Mouse (Mus musculus) brain, adult 2 months (tissue): ENCODE data around the gene 1700034J05Rik.

Experiments
- DNase-seq: peaks from one replicate; pipeline ENCODE4 v3.0.0; 2011; ENCODE audit warnings: low read depth, low spot score

The 1700034J05Rik gene

DNA sequence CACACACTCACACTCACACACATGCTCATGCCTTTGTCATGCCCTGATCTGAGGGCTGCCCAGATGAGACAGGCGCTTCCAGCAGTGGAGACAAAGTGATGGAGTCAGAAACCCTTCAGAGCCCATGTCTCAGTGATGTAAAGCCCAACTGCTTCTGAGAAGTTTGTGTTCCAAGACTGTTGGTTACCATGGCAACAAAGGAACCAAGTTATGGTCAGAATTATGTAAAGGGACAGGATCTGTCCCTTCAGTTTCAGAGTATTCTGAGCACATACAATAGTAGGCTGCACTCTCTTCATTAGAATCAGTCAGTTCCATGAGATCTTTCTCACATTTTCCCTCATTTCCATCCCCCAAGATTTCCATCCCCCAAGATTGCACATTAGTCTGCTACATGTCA is at the start of gene 1700034J05Rik:
Gene 1700034J05Rik, minus strand, starts transcription at position 165 of the 400 bp plus-strand sequence.
- DNase-seq, result peak; percentile 73

DNA sequence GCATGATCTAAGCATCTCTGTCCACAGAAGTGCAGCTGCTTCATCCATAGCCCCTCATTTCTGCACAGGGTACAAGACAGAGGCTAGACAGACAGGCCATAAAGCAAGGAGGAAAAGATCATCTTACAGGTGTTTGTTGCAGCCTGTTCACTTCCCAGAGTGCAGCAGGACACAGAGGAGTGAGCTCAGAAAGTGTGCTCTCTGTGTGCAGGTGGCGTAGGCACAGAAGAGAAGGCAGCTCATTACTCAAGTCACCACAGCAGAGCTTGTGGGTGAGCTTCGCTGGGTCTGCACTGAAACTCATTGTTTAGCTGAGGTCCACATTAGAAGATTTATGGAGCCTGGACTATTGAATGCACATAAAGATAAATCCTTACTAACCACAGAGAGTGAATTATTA is 45.5 kb upstream of the 1700034J05Rik start:
- DNase-seq, result peak; percentile 58

DNA sequence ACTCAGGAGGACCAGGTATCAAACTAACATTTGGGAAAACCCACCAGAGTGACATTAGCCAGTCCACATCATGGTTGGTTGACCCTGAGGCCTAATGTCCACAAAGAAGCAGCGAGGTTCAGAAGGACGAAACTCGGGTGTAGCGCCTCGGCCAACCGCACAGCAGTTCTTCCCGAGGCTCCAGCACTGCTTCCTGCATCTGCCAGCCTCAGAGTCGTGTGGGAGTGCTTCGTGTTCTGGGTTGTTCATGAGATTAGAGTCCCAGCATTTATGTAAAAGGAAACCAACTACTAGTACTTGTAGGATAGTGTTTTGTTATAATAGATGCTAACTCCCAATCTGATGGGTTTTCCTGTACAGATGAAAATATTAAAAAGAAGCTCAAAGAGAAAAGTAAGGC is 45.1 kb upstream of the 1700034J05Rik start:
- peak; percentile 78 for DNase-seq

DNA sequence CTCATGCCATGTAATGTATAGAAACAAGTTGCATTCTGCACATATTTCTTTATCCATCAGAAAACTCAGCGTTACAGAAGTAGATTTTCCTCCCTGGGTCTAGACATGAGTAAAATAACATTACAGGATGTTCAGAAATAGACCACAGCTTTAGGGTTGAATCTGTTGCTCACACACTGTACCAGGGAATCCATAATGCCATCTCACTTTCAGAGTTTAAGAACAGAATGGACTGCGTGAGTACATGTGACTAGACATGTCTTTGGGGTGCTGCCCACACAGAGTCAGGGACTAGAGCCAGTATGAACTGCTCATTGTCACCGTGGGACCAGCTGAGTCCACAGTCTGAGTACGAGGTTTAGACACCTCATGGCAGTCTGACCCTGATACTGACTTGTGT is 44.5 kb upstream of the 1700034J05Rik start:
- peak; percentile 34 for DNase-seq

DNA sequence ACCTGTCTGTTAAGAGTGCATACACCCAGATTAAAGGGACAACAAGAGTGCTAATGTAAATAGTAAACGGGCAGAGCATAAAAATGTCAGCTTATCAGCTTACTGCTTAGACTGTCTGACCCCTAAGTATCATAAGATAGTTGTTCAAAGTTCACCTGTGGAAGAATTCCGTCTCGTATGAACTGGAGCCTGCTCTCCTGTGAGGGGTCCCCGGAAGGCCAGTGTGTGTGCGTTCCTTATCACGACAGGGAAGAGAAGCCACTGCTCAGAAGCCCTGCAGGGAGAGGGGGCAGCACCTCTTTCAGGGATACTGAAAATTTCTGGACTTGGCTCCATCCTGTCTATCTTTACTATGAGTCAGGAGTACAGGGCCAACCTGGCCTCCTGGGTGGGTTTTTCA is 42.8 kb upstream of the 1700034J05Rik start:
- no peak for DNase-seq

DNA sequence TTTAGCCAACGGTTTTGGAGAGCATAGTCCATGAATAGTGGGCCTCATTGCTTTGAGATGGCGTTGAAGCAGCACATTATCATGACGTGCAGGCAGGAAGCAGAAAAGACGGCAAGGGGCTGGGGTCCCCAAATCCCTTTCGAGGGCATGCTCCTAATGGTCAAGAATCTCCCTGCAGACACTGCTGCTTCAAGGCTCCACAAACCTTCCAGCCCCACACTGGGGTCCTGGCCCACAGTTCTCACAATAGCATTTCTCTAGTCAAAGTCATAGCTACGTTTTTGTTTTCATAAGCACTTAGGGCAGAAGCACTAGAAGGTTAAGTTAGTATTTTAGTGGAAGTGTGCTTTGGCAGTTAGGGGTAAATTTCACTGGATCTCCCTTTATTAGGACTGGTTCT is 41.7 kb upstream of the 1700034J05Rik start:
- no peak for DNase-seq

DNA sequence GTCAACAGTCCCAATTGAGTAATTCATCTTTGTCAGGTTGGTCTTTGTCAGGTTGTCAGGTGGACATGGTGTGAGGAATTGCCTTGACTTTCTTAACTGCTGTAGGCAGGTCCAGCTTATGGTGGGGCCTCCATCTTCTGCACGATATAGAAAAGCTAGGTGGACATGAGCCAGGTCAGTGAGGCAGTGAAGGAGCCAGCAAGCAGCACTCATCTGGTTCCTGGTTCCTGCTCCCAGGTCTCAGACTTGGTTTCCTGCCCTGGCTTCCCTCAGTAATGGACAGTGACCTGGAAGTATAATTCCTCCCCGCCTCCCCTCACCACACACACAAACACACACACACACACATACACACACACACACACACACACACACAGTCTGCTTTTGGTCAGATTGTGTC is 41.2 kb upstream of the 1700034J05Rik start:
- no peak for DNase-seq

DNA sequence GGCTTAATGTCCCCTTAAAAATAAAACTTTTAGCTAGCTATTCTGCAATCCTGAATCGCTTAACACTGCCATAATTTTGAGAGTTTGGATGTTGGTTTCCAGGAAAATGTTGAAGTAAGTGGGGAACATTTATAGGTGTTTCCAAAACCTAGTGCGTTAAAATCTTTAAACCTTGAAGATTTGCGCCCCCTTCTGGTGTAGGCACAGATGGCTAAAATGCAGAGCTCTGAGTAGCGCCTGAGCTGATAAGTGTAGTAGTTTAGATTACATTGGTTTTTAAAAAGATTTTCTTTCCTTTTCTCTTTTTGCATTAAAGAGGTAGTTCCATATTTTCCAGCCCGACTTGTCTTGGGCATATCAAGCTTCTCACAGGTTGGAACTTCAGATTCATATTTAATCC is 40.0 kb upstream of the 1700034J05Rik start:
- peak; percentile 71 for DNase-seq

DNA sequence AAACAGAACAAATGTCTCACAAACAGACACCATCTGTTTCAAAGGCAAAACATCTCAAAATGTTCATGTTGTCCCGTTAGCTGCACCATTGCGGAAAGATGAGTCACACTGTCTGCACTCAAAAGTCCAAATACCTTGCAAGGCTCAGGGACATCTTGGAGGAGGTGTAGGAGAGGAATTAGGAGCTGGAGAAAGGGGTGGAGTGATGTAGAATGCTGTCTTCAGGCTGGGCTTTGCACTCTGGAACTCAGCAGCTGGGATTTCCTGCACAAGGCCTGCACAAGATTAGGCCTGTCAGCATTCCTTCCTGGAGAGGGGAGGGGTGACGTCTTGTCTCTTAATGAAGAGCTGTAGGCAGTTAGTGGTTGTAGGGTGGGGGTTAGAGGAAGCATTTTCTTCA is 30.3 kb upstream of the 1700034J05Rik start:
- peak; percentile 85 for DNase-seq

DNA sequence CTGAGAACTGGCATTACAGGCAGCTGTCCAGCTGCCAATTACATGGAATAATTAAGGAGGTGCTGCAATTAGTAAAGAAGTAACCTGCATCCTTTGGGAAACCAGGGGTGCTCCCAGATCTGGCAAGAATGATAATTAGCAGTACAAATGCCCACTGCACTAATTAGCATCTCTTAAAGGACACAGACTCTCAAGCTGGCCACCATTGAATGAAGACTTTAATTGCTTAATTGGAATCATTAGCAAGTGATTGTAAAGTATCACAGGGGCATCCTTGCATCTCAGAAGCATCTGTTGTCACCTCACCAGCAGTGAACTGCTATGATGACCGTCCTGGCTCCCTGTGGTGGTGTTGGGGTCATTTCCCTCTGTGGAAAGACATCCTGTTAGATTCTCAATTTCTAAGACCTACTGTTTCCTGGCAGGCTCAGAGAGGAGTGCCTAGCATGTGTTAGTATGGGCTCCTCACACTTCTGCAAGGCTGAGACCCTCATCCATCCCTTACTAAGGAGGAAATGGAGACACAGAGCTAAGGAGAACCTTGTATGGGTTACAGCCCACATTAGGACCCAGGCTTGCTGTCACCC is 27.1 kb upstream of the 1700034J05Rik start:
- DNase-seq, result no peak

DNA sequence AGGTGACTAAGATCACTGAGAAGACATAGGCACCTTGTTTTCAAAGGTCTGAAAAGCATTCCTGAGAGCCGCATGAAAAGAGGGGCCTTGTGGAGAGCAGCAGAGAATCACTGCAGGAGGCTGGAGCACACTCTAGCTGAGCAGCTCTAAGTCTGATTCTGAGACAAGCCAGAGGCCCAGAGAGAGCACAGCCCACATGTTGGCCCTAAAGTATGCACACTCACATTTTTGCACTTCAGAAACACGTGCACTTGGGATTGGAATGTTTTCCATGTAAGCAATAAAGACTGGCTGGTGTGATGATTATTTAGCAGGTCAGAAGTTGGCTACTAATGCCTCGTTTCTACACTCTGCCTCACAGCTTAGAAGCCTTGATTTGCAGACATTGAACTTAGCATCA is 25.7 kb upstream of the 1700034J05Rik start:
- DNase-seq, result no peak

DNA sequence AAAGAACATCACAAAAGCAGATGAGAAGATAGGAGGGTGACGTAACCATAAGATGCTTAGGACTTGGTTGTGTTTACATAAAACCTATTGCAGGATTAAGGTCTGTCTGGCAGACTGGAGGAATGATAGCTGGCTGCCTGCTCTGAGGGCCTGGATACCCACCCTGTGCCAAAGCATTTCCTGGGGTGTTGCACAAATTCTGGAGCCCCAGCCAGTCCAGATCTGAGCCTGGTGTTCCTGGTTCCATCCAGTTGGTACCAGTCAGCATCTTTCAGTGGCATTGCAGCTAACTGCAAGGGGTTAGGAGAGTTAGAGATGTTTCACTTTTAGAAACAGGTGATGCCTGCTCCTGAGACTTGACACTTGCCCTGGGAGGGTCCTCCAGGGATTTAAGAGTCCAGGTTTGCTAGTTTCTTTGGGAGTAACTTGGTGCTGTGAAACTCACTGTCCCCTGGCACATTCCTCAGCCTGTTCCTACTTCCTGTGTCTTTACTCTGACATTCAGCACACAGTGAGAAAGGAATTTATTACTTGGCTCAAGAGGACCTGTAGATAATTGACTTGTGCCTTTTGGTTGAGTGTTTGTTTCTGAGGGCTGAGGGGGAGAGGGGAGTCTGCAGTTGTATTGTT is 25.0 kb upstream of the 1700034J05Rik start:
- DNase-seq, result no peak

DNA sequence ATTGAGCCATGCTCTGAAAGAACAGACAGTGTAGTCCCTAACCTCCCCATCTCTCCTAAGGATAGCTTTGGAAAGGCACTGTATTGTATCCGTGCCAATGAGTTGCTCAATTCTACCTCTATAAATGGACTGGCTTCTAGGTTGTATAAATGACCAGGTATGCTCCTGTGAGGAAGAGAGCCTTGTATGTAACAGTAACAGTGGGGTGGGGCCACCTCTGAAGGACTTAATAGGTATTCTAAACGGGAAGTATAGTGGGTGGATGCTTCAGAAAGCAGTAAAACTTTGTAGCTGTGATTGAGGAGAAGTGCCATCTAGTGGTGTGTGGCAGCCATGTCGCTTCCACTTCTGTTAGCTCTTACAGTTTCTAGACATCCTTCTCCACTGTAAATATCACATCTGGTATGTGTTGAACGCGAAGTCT is 24.5 kb upstream of the 1700034J05Rik start:
- DNase-seq, result peak; percentile 53

DNA sequence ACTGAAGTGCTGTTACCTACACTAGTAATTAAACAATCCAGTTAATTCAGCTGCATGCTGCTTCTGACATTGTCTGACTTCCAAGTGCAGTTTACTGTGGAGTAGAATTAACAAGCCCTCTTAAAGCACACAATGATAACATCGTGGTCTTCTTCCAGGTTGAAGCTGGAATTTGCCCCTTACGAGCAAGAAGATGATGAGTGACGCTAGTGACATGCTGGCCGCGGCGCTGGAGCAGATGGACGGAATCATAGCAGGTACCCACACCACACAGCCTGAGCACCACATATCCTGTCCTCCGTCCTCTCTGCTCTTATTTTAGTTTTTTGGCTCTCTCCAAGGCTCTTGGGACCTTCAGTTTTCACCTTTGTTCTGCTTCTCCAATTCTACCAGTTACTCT is 22.2 kb upstream of the 1700034J05Rik start:
- no peak for DNase-seq

DNA sequence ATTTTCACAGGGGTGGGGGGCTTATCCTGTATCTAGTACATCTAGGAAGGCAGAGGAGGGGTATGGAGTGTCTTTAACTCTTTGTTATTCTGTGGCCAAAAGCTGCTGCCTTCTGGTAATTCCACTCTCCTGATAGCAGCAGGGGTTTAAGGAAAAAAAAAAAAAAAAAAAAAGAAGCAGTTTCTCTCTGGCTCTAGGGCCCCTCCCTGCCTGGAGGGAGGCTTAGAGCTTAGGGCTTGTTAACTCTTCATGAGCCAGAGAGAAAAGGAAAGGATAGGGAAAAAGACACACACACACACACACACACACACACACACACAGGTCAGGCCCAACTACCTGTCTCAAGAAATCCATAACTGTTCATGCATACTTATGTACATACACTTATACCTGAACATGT is 19.6 kb upstream of the 1700034J05Rik start:
- no peak for DNase-seq

DNA sequence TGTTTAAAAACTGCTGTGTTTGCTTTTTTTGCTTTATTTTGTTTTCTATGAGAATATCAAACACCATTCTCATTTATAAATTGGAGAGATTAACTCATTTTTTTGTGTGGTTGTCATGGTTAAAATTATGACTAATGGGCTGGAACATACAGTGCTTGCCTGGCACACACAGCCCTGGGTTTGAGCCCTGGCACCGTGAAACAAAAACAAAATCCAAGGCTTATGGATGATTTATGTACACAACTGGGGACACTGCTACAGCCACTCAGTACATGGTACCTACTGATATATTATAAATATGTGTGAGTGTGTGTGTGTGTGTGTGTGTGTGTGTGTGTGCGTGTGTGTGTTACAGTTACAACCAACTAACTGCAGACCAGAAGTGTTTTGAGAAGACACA is 19.2 kb upstream of the 1700034J05Rik start:
- no peak for DNase-seq

DNA sequence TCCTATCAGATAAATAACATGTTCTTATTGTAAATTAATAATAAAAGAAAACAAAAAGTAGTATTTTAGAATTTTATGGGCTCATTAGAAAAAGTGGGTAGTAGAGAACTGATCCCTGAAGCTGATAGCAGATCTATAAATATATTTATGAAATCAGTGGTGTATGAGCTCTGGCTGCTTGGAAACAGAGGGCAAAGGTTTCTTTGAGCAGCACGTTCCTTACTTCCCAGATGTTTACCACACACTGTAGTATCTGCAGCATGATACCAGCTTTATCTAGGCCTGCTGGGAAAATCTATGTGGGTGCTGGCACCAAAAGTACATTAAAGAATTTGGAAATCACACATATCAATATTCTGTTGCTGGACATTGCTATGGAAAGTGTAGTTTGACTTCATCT is 18.5 kb upstream of the 1700034J05Rik start:
- DNase-seq, result no peak

DNA sequence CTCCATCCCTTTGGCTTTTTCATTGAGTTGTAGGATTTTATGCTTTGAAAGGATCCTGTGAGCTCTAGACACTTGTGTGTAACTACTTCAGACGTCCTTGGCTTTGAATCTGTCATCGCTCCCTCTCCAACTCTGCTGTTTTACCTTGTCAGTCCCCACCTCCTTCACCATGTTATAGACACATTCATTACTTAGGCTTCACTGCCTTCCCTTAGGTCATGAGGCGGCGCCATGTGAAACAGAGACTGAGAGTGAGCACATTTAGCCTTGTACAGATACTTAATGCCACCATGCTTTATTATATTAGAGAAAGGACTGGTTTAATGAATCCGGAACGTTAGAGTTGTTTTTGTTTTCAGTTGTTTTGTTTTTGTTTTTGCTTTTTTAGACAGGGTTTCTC is 17.8 kb upstream of the 1700034J05Rik start:
- no peak for DNase-seq

DNA sequence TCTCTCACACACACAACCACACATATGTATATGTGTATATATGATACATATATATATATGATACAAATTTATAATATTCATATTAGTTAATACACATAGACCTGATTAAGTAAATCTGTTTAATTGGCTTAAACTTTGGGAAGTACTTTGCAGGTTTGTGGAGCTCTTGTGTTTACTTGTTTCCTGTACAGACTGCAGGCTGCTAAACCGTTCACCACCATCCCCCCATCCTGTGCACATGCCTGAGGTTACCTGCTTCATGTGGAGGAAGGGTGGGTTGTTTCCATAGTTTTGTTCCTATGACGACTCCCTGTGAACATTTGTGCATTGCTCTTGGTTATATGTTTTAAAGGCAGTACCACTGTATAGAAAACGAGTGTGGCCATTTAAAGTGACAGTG is 17.1 kb upstream of the 1700034J05Rik start:
- DNase-seq, result no peak

DNA sequence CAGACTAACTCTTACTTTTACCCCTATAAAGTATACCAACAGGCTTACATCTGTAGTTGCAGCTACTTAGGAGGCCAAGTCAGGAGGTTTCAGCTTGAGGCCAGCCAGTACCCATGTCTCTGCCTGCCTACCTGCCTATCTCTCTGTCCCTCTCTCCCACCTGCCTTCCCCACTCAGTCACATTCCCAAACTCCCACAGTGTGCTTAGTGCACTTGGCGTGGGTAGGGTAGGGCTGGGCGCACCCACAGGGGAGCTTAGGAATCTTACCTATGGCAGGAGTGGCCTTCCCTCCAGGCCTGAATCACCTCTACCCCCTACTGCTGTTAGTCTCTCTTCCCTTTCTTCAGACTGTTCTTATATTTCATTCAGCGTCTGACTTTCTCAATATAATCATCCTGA is 16.6 kb upstream of the 1700034J05Rik start:
- no peak for DNase-seq

DNA sequence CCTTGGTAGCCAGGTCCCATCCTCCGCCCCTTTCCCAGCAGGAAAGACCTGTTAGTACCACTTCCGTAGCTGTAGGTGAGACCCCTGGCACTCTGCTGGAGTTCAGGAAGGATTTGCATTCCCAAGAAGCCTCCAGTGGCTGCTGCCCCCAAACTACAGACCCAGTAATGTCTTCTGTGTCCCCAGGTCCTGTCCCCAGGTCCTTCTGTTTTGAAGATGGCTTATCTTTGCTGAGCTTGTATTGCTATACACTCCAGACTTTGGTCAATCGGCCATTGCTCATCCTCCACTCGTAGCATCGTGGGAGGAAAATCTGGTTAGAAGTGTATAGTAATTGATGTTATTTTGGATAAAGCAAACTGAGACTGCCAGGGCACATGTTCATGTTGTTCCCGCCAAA is 13.6 kb upstream of the 1700034J05Rik start:
- no peak for DNase-seq

DNA sequence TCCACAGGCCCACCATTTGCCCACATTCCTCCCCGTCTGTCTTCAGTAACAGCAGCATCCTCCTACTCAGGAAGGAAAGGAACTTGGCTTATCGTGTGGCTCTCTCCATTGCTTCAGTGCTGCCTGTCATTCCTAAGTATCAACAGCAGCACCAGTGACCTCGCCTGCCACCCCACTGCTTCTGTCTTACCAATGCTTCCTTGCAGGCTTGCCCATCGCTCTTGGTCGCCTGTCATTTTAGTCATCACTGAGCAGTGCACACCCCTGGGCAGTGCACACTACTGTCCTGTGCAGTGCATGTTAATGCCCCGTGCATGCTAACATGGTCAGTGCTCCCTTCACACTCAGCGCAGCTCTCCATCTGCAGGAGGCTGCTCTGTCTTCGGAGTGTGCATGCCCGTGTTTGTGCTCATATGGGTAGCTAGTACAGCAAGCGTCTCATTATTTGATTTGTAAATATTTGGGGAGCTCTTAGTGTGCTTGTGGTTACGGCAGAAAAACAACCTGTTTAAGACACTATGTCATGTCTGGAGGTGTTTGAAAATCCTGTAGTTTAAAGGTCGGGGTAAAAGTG is 12.3 kb upstream of the 1700034J05Rik start:
- DNase-seq, result no peak

DNA sequence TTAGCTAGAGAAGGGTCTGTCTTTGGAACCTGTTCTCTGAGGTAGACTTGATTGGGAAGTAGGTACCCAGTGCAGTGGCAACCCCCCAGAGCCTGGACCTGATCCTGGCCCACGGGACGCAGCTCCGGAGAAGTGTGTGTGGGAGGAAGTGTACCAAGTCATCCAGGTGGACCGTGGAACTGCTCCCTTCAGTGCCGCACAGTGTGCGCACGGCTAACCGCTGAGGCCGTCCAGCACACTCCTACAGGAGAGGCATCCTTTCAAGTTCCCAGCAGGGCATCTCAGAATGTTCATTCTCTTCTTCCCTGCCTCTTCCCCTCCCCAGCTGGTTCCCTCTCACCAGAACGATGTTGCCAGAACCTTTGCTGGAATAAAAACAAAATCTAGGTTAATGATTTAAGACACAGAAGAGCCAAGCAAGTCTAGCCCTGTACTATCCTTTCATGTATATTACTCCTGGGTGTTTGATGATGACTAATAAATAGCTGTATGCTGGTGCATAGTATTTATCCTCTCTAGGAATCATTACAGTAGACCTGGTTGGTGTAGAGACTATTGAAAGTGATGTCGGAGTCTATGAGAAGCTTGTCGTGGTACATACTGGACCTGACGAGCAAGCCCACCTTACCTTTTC is 11.0 kb upstream of the 1700034J05Rik start:
- no peak for DNase-seq
